In the genomic region with DNA sequence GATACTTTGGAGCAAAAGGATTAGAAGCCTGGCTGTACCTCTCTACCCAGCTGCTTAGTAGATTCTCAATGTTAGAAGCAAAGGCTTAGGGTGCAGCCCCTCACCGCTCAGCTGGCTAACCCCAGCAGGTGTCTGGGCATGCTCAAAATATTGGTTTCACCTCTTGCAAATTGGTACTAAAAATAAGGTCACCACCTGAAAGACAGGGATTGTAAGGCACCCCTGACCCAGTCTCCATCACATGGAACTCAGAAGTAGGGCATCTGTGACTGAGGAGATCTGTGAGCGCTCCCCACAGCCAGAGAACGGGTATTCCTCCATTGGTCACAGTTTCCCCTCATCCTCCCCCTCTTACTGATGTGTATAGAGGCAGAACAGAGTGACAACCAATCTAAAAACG, we compare ENCODE assay signal across 1 mouse cellular context.
TF ChIP-seq lines count a peak whose summit lies in the region.

No protein-coding gene starts in this region.

TF ChIP-seq in CH12.LX, 34 proteins besides CTCF, POLR2A, EP300 and RAD21 (continued from another document):
- TF ChIP-seq JUN (IDR thresholded peaks at IDR 0.05; ENCODE audit: insufficient read depth, low read depth, low read length) (no peak), USF2 (conservative IDR thresholded peaks at IDR 0.05; ENCODE audit: low read depth, low read length) (no peak), ZNF384 (IDR thresholded peaks at IDR 0.05; ENCODE audit: low read depth, low read length) (no peak), USF1 (IDR thresholded peaks at IDR 0.05; ENCODE audit: low read depth, low read length) (no peak), BHLHE40 (IDR thresholded peaks at IDR 0.05; ENCODE audit: low read depth, low read length) (no peak), IRF4 (IDR thresholded peaks at IDR 0.05; ENCODE audit: low read depth, low read length) (no peak), ZMIZ1 (IDR thresholded peaks at IDR 0.05; ENCODE audit: low read depth, low read length) (no peak), SMC3 (IDR thresholded peaks at IDR 0.05; ENCODE audit: low read depth, low read length) (no peak; the same call in 1 of the 2 replicates), MAX (IDR thresholded peaks at IDR 0.05; ENCODE audit: low read length) (no peak), MXI1 (IDR thresholded peaks at IDR 0.05; ENCODE audit: low read depth, low read length) (no peak), TBP (conservative IDR thresholded peaks at IDR 0.05; ENCODE audit: low read depth, low read length) (no peak), NRF1 (IDR thresholded peaks at IDR 0.05; ENCODE audit: low read depth, low read length) (0 out of 2 replicates have a peak, but pooled peaks have one; percentile 4), UBTF (IDR thresholded peaks at IDR 0.05; ENCODE audit: low read depth, low read length) (no peak), E2F4 (IDR thresholded peaks at IDR 0.05; ENCODE audit: insufficient replicate concordance, low read depth, low read length) (no peak)
TF ChIP-seq in CH12.LX: peak in this region for 5.
